Mouse (Mus musculus) CH12F3 (cell line): ENCODE results near the gene Kank4.

Experiments used
- in situ Hi-C: fragments of 300-500 bp; cut with MboI; formaldehyde crosslinking; loops from 2 replicates; pipeline ENCODE4 v1.14.3; 2020; ENCODE audit warnings: low sequenced_read_pairs

Kank4 gene

DNA sequence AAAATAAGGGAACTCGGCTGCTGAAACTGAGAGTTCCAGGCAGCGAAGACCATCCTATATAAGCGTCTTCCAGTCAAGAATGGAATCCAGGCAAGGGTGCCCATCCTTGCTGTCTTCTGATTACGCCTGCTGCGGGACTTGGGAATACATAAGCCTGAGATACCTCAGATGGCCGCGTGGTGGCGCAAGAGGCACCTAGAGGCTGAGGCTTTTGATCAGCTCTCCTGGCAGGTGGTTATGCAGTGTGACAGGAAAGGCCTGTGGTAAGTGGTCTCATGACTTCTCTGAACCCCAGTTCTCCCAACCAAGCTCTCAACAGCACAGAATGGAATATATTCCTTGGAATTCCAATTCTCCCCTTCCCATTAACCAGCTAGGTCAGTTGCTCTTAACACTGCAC, 94.9 kb downstream of the Kank4 start:
- in situ Hi-C loops, result no loop called here

DNA sequence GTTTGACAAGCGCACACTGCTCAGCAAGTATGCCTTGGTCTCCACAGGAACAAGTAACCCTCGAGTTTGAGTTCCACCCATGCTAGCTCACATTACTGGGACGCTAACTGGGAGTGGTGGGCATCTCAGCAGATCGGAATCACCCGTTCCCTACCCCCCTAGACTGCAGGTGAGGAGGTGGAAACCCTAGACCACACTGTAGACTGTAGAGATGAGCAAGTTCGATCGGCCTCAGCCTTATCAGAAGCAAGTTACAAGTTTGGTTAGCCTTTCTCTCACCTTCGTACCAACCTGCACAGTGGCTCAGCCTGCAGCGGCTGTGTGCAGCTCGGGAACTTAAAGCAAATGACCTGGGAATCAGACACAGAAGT, 98.8 kb downstream of the Kank4 start:
- in situ Hi-C loops, result no loop called here

DNA sequence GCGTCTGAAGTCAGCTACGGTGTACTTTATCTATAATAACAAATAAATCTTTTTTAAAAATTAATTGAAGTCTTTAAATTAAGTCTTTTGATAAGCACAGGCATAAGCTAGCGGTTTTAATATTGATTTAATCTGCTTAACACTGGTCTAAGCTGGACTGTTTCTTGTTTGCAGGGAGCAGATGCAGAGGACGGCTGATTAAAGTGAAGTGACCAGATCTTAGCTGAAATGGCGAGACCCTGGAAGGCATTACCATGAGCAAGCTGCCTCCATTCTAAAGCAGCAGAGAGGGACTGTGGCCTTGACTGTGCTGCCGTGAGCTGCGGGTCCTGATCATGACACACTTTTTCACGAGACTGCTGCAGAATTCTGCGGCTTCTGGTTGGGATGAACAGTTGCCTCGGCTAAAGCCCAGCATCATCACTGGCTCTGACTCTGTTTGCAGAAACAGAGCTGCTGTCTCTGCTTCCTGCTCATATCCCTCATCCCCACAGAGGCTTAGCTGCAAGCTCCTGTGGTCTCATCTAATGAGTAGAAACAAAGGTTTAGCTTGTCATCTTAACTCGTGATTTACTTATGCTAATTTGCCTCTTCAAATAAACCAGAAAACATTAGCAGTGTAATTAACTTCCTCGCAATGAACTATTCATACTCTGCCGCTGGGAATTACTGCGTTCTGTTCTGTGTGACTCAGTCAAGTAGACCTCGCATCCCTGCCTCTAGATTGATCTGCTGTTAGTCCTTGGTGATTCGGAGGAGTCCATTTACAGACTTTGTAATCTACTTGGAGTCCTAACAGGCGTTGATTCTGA, 99.4 kb downstream of the Kank4 start:
- in situ Hi-C loops, result no loop called here

- in situ Hi-C loops, result no loop called here
Observed at GRCm38 (mm10) chr4:98710891-98711290, 106.4 kb downstream of the Kank4 start.
